Mouse (Mus musculus) lung, embryonic 14.5 days (tissue): ENCODE data around the gene Rgl3. TPM values are rescaled to one million over a fixed set of nuclear protein-coding genes. Genes with fewer than 3 reads are reported as not detected.

ENCODE experiments used
- ATAC-seq: fragments of 200-750 bp; cut with Nextera tagmentation; 2 replicates; pipeline ENCODE4 v1.8.0; 2017; ENCODE audit warnings: mild to moderate bottlenecking, moderate TSS enrichment, moderate library complexity; ENCODE audit not compliant: insufficient read depth
- DNase-seq: peaks from one replicate; pipeline ENCODE4 v3.0.0-alpha.2; 2015
- H3K27ac ChIP-seq: fragments of 300-500 bp; sonication (generic); 2 replicates; pipeline ENCODE4 v1.5.1; 2014; ENCODE audit warnings: low read depth, mild to moderate bottlenecking, moderate library complexity
- H3K27me3 ChIP-seq: fragments of 300-500 bp; sonication (generic); 2 replicates; pipeline ENCODE4 v1.6.1; 2014; ENCODE audit warnings: low read length, control low read depth; ENCODE audit not compliant: insufficient read depth
- H3K36me3 ChIP-seq: fragments of 300-500 bp; sonication (generic); 2 replicates; pipeline ENCODE4 v1.6.1; 2014; ENCODE audit warnings: control low read depth; ENCODE audit not compliant: insufficient read depth
- H3K4me1 ChIP-seq: fragments of 300-500 bp; sonication (generic); 2 replicates; pipeline ENCODE4 v1.6.1; 2014; ENCODE audit warnings: antibody characterized with exemption, control low read depth; ENCODE audit not compliant: insufficient read depth
- H3K4me2 ChIP-seq: fragments of 300-500 bp; sonication (generic); 2 replicates; pipeline ENCODE4 v1.6.1; 2014; ENCODE audit warnings: mild to moderate bottlenecking
- H3K4me3 ChIP-seq: fragments of 300-500 bp; sonication (generic); 2 replicates; pipeline ENCODE4 v1.5.1; 2014; ENCODE audit warnings: low read depth, low read length
- H3K9ac ChIP-seq: fragments of 300-500 bp; sonication (generic); 2 replicates; pipeline ENCODE4 v1.6.1; 2014
- H3K9me3 ChIP-seq: fragments of 300-500 bp; sonication (generic); 2 replicates; pipeline ENCODE4 v1.6.1; 2016; ENCODE audit warnings: low read depth, low read length, control low read depth
- CTCF ChIP-seq: IDR thresholded peaks from 2 replicates; pipeline ENCODE4 v1.5.1; 2016; ENCODE audit warnings: antibody characterized with exemption, low read depth
- WGBS: fragments of 180-500 bp; shearing (Covaris S2); extraction: QIAGEN DNeasy Blood & Tissue Kit; methylation state at CpG from one replicate; pipeline ENCODE4 v1.1.7; 2014; 5-methylcytosine and 5-hydroxymethylcytosine counted together
- polyA plus RNA-seq: library from polyadenylated mRNA; unstranded; fragments of >200 nt; fragmentation: Nextera tagmentation; extraction: Ambion mirVana; gene quantifications from 2 replicates; pipeline ENCODE4 v1.2.1, GENCODE M21; 2014

Rgl3 gene
- polyA plus RNA-seq, 1 experiment from 2014 or later: 5.5 TPM

- Histone ChIP-seq H3K4me2 (no peak overlapping the region), H3K36me3 (peaks cover 10% of the 10 kb centered on the region), H3K27me3 (no peaks in the 10 kb centered on the region), H3K4me3 (no peak overlapping the region), H3K4me1 (peaks cover 7% of the 10 kb centered on the region), H3K9ac (no peak overlapping the region), H3K27ac (no peak overlapping the region), H3K9me3 (no peaks in the 10 kb centered on the region)
- WGBS: 83% methylated on average over 6 of the region's 6 CpGs
- DNase-seq (no peak), ATAC-seq (no peak)
- no peak for TF ChIP-seq CTCF
Observed at GRCm38 (mm10) chr9:22000296-22000695, 11.1 kb upstream of the Rgl3 start.

GRCm38 (mm10) chr9:21996178-21996867 lies 7.1 kb upstream of the Rgl3 start:
- 70% methylated on average over 3 of the region's 3 CpGs for WGBS
- Histone ChIP-seq H3K36me3 (no peaks in the 10 kb centered on the region), H3K27ac (no peak overlapping the region), H3K4me3 (no peak overlapping the region), H3K4me2 (no peak overlapping the region), H3K9me3 (no peaks in the 10 kb centered on the region), H3K4me1 (no peaks in the 10 kb centered on the region), H3K9ac (no peak overlapping the region), H3K27me3 (peaks cover 11% of the 10 kb centered on the region)
- ATAC-seq: no peak
- TF ChIP-seq CTCF: no peak
- DNase-seq: no peak

GRCm38 (mm10) chr9:21992227-21992626 lies 3.0 kb upstream of the Rgl3 start:
- Histone ChIP-seq H3K9ac (no peak overlapping the region), H3K4me3 (no peak overlapping the region), H3K27me3 (peaks cover 52% of the 10 kb centered on the region), H3K4me1 (peaks cover 6% of the 10 kb centered on the region; the same call in 1 of the 2 replicates), H3K27ac (no peak overlapping the region), H3K4me2 (no peak overlapping the region), H3K36me3 (no peaks in the 10 kb centered on the region), H3K9me3 (no peaks in the 10 kb centered on the region)
- ATAC-seq: no peak
- no peak for DNase-seq
- no peak for TF ChIP-seq CTCF
- WGBS: 68% methylated on average over 4 of the region's 4 CpGs

DNA sequence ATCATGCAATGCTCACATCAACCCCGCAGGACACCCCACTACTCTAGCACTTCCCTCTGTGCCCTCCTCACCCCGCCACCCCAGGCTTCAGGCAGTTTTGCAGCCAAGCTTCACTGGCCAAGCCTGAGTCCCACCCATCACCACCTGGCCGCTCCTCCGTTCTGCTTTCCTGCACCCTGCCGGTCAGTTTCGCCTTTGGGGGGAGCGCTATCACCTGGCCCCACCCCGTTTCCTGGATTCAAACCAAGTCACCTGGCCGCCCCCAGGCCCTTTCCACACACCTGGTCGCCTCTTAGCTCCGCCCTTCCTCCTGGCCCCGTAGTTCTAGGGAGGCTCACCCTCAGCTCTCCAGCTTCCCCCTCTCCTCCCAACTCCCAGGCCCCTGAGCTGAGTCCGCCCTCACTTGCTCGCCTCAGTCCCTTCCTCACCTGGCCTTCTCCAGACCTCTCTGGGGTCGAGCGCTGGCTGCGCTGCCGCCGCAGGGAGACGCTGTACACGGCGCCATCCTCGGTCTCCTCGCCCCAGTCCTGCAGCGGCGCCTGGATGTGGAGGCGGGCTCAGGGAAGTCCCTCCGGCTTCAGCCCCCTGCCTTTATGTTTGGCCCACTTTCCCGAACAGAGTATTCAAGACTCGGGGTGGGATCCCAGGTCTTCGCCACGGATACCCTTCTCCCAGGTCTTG lies 685 bp downstream of the Rgl3 start:
- H3K4me3 ChIP-seq: peak overlapping the region; percentile 50
- peak; percentile 13; the same call in 1 of the 2 replicates for TF ChIP-seq CTCF
- no peaks in the 10 kb centered on the region for H3K36me3 ChIP-seq
- H3K4me1 ChIP-seq: peaks cover 6% of the 10 kb centered on the region; the same call in 1 of the 2 replicates
- H3K9me3 ChIP-seq: no peaks in the 10 kb centered on the region
- H3K27ac ChIP-seq: no peak overlapping the region
- H3K27me3 ChIP-seq: peaks cover 71% of the 10 kb centered on the region
- H3K4me2 ChIP-seq: peak overlapping the region; percentile 81
- peak; percentile 32 for DNase-seq
- WGBS: under 1% methylated on average over 32 of the region's 32 CpGs
- ATAC-seq: 0 out of 2 replicates have a peak, but pooled peaks have one; percentile 53
- peak overlapping the region; percentile 36 for H3K9ac ChIP-seq

DNA sequence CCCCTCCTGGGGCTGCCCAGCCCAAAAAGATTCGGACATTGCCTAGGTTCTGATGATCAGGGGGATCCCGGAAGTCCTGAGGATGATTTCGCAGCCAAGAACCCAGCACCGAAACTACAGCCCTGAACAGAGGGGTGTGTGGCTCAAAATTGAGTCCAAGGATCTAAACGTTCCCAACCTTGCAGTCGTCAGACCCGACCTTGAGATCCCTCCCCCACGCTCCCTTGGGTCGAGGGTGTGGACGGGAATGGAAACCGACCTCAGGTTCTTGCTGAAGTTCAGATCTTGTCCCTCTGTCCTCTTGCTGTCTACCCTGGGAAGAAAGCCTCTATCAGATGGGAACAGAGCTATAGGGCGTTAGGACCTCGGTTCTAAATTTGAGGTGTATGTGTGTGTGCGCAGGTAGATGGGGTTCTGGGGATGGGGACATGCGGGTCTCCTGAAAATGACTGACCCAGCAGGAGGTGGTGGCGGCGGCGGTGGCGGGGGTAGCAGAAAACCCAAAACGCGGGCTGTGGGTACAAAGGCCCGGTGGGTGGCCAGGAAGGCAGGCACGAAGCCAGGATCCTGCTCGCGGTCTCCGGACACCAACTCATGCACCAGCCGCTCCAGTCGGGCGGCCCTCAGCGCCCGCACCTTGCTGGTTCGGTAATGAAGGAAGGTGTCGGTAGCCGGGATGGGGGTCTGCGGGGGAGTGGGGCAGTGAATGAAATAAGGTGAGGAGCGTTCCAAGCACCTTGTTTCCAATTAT lies 1.5 kb downstream of the Rgl3 start:
- no peak overlapping the region for H3K9ac ChIP-seq
- H3K4me1 ChIP-seq: peaks cover 6% of the 10 kb centered on the region; the same call in 1 of the 2 replicates
- no peak for ATAC-seq
- DNase-seq: no peak
- no peak for TF ChIP-seq CTCF
- H3K27me3 ChIP-seq: peaks cover 71% of the 10 kb centered on the region
- no peaks in the 10 kb centered on the region for H3K36me3 ChIP-seq
- peak overlapping the region; percentile 50 for H3K4me3 ChIP-seq
- no peak overlapping the region for H3K27ac ChIP-seq
- H3K4me2 ChIP-seq: peak overlapping the region; percentile 81
- H3K9me3 ChIP-seq: no peaks in the 10 kb centered on the region
- WGBS: 9% methylated on average over 36 of the region's 36 CpGs

GRCm38 (mm10) chr9:21983911-21984310 lies 5.3 kb downstream of the Rgl3 start:
- H3K27me3 ChIP-seq: peaks cover 36% of the 10 kb centered on the region
- H3K4me3 ChIP-seq: no peak overlapping the region
- WGBS: 28% methylated on average over 3 of the region's 3 CpGs
- DNase-seq (no peak), ATAC-seq (no peak)
- H3K36me3 ChIP-seq: no peaks in the 10 kb centered on the region
- H3K4me1 ChIP-seq: no peaks in the 10 kb centered on the region; the same call in 1 of the 2 replicates
- TF ChIP-seq CTCF: no peak
- H3K4me2 ChIP-seq: no peak overlapping the region
- no peaks in the 10 kb centered on the region for H3K9me3 ChIP-seq
- no peak overlapping the region for H3K27ac ChIP-seq
- H3K9ac ChIP-seq: no peak overlapping the region
